Mouse (Mus musculus): ENCODE measurements around the gene Olfr1057. TPM values are rescaled to one million over a fixed set of nuclear protein-coding genes. Genes with fewer than 3 reads are reported as not detected.
"Not testable (repeated sequence)": the region's sequence is repeated elsewhere in the genome, so short reads cannot be mapped to it uniquely, and the experiment has no call there.

Gene Olfr1057
- polyA plus RNA-seq (2016; fragmentation: Nextera tagmentation; extraction: Ambion mirVana) = not detected in 2 replicates

DNA sequence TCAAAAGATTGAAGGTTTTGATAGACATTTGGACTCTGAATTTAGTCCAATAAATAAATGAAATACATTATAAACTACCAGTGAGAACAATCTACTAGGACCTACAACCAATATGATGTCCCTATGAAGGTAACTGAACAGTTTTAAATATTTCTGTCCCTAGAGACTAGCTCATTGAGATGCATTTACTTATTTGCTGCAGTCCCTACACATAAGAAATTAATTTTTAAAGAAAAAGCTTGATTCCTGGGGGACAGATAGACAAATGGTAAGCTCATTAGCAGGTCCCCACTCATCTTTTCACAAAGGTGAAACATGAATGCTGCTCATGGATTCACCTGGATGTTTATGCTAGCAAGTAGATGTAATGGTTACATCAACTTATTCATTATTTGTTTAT, at the start of gene Olfr1057:
Olfr1057 (minus strand) TSS at position 101 of the 400 bp plus-strand sequence.
- H3K27ac ChIP-seq = no peak within 1 kb of the TSS
- H3K9ac ChIP-seq = no peak within 1 kb of the TSS
- H3K4me3 ChIP-seq = no peak within 1 kb of the TSS
- no peaks in the 10 kb centered on the region for H3K4me1 ChIP-seq
- H3K4me2 ChIP-seq = no peak within 1 kb of the TSS
- no peaks in the 10 kb centered on the region for H3K27me3 ChIP-seq (replicated peaks)
- H3K9me3 ChIP-seq (replicated peaks) = no peaks in the 10 kb centered on the region
- H3K36me3 ChIP-seq = no peaks in the 10 kb centered on the region
- ATAC-seq = no peak

DNA sequence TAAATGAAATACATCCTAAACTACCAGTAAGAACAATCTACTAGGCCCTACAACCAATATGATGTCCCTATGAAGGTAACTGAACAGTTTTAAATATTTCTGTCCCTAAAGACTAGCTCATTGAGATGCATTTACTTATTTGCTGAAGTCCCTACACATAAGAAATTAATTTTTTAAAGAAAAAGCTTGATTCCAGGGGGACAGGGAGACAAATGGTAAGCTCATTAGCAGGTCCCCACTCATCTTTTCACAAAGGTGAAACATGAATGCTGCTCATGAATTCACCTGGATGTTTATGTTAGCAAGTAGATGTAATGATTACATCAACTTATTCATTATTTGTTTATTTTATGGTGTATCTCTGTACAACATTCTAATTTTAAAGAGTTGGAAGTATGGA, 48.5 kb upstream of the Olfr1057 start, which contains the start of gene Olfr1062:
Olfr1062 (minus strand) TSS at position 101 of the 400 bp plus-strand sequence.
- not testable (repeated sequence) for H3K4me2 ChIP-seq; H3K9me3 ChIP-seq (replicated peaks); ATAC-seq; H3K4me3 ChIP-seq; H3K9ac ChIP-seq; H3K27me3 ChIP-seq (replicated peaks); H3K4me1 ChIP-seq; H3K27ac ChIP-seq; H3K36me3 ChIP-seq

DNA sequence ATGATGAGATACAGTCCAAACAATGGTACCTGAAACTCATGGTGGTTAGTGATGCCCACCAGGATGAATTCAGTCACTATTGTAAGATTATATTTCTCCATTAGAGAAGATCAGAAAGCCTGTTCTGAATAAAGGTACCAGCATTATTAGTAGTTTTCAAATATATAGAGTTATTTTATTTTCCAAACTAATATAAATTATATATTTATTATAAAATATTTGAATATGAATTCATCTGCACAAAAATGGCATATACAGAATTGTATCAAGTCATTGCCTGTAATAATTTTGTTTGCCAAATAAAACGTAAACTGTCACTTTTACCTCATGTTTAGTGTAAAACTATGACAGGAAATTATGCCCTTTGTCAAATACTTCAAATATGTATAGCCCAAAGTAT, 35.8 kb upstream of the Olfr1057 start, which contains the start of gene Olfr1061:
Olfr1061 (minus strand) TSS at position 101 of the 400 bp plus-strand sequence.
- Histone ChIP-seq H3K4me3 (no peak within 1 kb of the TSS), H3K36me3 (no peaks in the 10 kb centered on the region), H3K4me1 (no peaks in the 10 kb centered on the region), H3K9ac (no peak within 1 kb of the TSS), H3K9me3 (replicated peaks) (no peaks in the 10 kb centered on the region), H3K27me3 (replicated peaks) (no peaks in the 10 kb centered on the region), H3K27ac (no peak within 1 kb of the TSS), H3K4me2 (no peak within 1 kb of the TSS)
- no peak for ATAC-seq
- WGBS (ENCODE audit: insufficient replicate concordance) = 67% methylated on average over 1 of the region's 1 CpGs

DNA sequence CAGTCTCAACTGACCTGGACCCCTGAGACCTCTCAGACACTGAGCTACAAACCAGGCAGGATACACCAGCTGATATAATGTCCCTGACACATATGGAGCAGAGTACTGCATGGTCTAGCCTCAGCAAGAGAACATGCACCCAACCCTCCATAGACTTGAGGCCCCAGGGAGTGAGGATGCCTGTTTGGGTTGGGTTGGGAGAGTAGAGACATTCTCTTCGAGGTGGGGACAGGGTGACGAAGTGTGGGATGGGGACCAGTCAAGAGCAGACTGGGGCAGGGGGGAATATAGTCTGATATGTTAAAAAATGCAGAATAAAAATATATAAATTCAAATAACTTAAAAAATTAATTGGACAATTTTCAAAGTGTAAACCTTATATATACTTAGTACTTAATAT, 16.9 kb upstream of the Olfr1057 start:
- Histone ChIP-seq H3K27me3 (replicated peaks) (no peaks in the 10 kb centered on the region), H3K9ac (no peak overlapping the region), H3K4me1 (no peaks in the 10 kb centered on the region), H3K4me2 (no peak overlapping the region), H3K9me3 (replicated peaks) (no peaks in the 10 kb centered on the region), H3K27ac (no peak overlapping the region), H3K4me3 (no peak overlapping the region), H3K36me3 (no peaks in the 10 kb centered on the region)
- no peak for ATAC-seq
- 63% methylated on average over 2 of the region's 2 CpGs for WGBS (ENCODE audit: insufficient replicate concordance)

DNA sequence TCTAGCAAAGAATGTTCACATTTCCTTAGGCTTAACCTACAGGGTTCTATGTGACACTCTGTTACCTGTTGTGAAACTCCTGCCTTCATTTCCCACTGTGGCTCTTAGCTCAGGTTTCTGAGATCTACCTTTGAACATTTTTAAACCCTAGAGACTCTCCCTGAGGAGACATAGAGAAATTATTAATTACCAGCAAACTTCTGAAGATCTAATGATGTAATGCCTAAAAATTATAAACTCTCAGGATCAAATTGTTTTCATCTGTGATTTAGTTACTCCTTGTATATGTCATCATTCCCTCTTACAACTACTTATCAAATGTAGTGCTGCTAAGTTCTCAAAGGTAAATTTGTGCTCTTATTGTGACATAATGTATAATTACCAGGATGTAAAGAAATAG, 10.3 kb upstream of the Olfr1057 start, which contains the start of gene Olfr1058:
Olfr1058 (minus strand) TSS at position 101 of the 400 bp plus-strand sequence.
- not testable (repeated sequence) for H3K27me3 ChIP-seq (replicated peaks); H3K9ac ChIP-seq; H3K9me3 ChIP-seq (replicated peaks); H3K27ac ChIP-seq; H3K4me1 ChIP-seq; H3K36me3 ChIP-seq; H3K4me3 ChIP-seq; H3K4me2 ChIP-seq; ATAC-seq

DNA sequence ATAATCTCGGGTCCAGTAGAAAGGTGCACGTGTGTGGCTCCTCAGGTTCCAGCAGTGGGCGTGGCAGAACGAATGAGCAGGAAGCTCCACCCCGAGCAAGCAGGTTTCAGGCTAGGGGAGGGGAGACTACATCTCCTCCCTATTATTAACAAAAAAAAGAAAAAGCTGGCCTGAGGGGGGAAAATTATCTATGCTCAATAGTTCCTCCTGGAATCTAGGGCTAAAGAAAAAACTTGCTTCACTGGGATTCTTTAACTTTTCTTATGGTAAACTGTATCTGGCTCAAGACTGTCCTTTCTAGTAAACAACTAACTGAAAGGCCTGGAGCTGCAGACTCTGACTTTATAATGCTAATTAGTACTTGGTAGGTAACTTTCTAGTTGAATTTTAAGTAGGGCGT, 11.9 kb downstream of the Olfr1057 start:
- H3K36me3 ChIP-seq; H3K4me2 ChIP-seq; H3K9ac ChIP-seq; H3K27me3 ChIP-seq (replicated peaks); H3K9me3 ChIP-seq (replicated peaks); H3K27ac ChIP-seq; H3K4me1 ChIP-seq; ATAC-seq; H3K4me3 ChIP-seq: not testable (repeated sequence)
- WGBS (ENCODE audit: insufficient replicate concordance) = 60% methylated on average over 1 of the region's 6 CpGs

DNA sequence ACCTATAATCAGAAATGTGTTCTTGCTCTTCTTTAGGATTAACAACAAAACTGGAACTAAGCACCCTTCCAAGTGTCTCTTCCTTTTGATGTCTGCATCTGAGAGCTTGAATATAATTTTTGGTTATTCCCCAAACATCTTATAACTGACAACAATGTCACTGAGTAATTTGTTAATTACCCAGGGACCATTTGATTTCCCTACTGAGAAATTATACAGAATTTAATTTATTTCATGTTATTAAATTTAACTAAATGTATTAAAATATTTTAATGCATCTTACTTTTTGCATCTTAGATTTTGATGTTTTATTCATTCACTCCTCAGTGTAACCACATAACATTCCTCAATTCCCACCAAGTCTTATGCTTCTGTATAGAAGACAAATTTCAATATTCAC, 15.8 kb downstream of the Olfr1057 start, which contains the start of gene Olfr1056:
Olfr1056 (minus strand) TSS at position 101 of the 400 bp plus-strand sequence.
- no peak within 1 kb of the TSS for H3K9ac ChIP-seq
- no peaks in the 10 kb centered on the region for H3K27me3 ChIP-seq (replicated peaks)
- no peak within 1 kb of the TSS for H3K4me2 ChIP-seq
- no peak for ATAC-seq
- H3K4me1 ChIP-seq = no peaks in the 10 kb centered on the region
- no peak within 1 kb of the TSS for H3K4me3 ChIP-seq
- H3K9me3 ChIP-seq (replicated peaks) = no peaks in the 10 kb centered on the region
- no peaks in the 10 kb centered on the region for H3K36me3 ChIP-seq
- H3K27ac ChIP-seq = no peak within 1 kb of the TSS

DNA sequence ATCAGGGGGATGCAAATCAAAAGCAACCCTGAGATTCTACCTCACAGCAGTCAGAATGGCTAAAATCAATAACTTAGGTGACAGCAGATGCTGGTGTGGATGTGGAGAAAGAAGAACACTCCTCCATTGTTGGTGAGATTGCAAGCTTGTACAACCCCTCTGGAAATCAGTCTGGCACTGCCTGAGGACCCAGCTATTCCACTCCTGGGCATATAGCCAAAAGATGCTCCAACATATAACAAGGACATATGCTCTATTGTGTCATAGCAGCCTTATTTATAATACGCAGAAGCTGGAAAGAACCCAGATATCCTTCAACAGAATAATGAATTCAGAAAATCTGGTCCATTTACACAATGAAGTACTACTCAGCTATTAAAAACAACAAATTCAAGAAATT, 26.4 kb downstream of the Olfr1057 start:
- not testable (repeated sequence) for H3K9ac ChIP-seq; H3K27ac ChIP-seq; H3K4me3 ChIP-seq; ATAC-seq; H3K4me2 ChIP-seq; H3K4me1 ChIP-seq; H3K27me3 ChIP-seq (replicated peaks); H3K36me3 ChIP-seq; H3K9me3 ChIP-seq (replicated peaks)
- WGBS (ENCODE audit: insufficient replicate concordance) = 84% methylated on average over 1 of the region's 1 CpGs

DNA sequence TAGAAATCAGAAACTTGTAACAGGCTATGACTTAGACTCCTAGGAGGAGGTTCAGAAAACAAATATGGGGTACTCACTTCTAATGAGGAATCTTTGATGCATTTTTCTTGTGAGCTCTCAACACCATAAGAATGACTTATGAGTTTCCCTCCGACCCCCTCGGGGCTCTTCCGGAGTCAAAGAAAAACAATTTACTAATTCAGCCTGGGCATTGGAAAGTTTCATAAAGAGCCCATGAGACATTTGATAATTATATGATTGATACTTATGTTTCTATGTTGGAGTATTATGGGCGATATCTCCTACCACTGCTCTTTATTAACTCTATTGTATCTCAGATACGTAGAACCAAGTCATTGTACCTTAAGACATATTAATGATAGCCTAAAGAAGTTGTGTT, 28.0 kb downstream of the Olfr1057 start, which contains the start of gene Olfr1055:
Olfr1055 (minus strand) TSS at position 101 of the 400 bp plus-strand sequence.
- no peaks in the 10 kb centered on the region for H3K4me1 ChIP-seq
- no peak within 1 kb of the TSS for H3K27ac ChIP-seq
- H3K4me2 ChIP-seq = no peak within 1 kb of the TSS
- no peaks in the 10 kb centered on the region for H3K27me3 ChIP-seq (replicated peaks)
- ATAC-seq = no peak
- H3K4me3 ChIP-seq = no peak within 1 kb of the TSS
- H3K9me3 ChIP-seq (replicated peaks) = no peaks in the 10 kb centered on the region
- H3K9ac ChIP-seq = no peak within 1 kb of the TSS
- no peaks in the 10 kb centered on the region for H3K36me3 ChIP-seq
- WGBS (ENCODE audit: insufficient replicate concordance) = 83% methylated on average over 5 of the region's 5 CpGs

DNA sequence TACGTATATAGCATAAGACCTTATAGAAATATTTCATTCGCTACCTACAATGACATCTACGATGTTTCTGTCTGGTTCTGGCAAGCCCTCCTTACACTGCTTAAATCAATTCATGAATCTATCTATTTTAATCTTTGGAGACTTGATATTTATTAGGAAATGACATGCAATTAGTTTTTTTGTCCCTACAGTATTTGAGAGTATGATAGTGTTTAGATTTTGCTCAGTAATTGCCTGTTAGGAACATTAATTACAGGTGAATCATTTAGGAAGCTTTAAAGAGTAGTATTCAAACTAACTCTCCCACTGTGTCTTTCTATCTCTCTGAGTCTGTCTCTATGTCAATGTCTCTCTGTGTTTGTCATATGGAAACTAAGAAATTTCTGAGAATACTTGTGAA, 42.9 kb downstream of the Olfr1057 start, which contains the start of gene Olfr1054:
Olfr1054 (minus strand) TSS at position 101 of the 400 bp plus-strand sequence.
- no peak within 1 kb of the TSS for H3K27ac ChIP-seq
- H3K9me3 ChIP-seq (replicated peaks) = no peaks in the 10 kb centered on the region
- no peaks in the 10 kb centered on the region for H3K36me3 ChIP-seq
- H3K4me3 ChIP-seq = no peak within 1 kb of the TSS
- ATAC-seq = no peak
- no peaks in the 10 kb centered on the region for H3K4me1 ChIP-seq
- no peaks in the 10 kb centered on the region for H3K27me3 ChIP-seq (replicated peaks)
- 68% methylated on average over 3 of the region's 3 CpGs for WGBS (ENCODE audit: insufficient replicate concordance)
- H3K9ac ChIP-seq = no peak within 1 kb of the TSS
- no peak within 1 kb of the TSS for H3K4me2 ChIP-seq

Other genes with a start within 250 kb of the Olfr1057 start
- not detected in 2 replicates for gene Olfr1039, start 242.5 kb downstream of the Olfr1057 start, polyA plus RNA-seq (2016; fragmentation: Nextera tagmentation; extraction: Ambion mirVana)
- not detected in 2 replicates for gene Olfr1040, start 231.7 kb downstream of the Olfr1057 start, polyA plus RNA-seq (2016; fragmentation: Nextera tagmentation; extraction: Ambion mirVana)
- gene Olfr1042, start 216.6 kb downstream of the Olfr1057 start, polyA plus RNA-seq (2016; fragmentation: Nextera tagmentation; extraction: Ambion mirVana) = not detected in 2 replicates
- gene Olfr1043, start 210.9 kb downstream of the Olfr1057 start, polyA plus RNA-seq (2016; fragmentation: Nextera tagmentation; extraction: Ambion mirVana) = not detected in 2 replicates
- gene Olfr1044, start 200.6 kb downstream of the Olfr1057 start, polyA plus RNA-seq (2016; fragmentation: Nextera tagmentation; extraction: Ambion mirVana) = not detected in 2 replicates
- not detected in 2 replicates for gene Olfr52, start 192.7 kb downstream of the Olfr1057 start, polyA plus RNA-seq (2016; fragmentation: Nextera tagmentation; extraction: Ambion mirVana)
- gene Olfr1045, start 175.4 kb downstream of the Olfr1057 start, polyA plus RNA-seq (2016; fragmentation: Nextera tagmentation; extraction: Ambion mirVana) = not detected in 2 replicates
- gene Olfr1046, start 159.1 kb downstream of the Olfr1057 start, polyA plus RNA-seq (2016; fragmentation: Nextera tagmentation; extraction: Ambion mirVana) = not detected in 2 replicates
- gene Olfr1047, start 147.0 kb downstream of the Olfr1057 start, polyA plus RNA-seq (2016; fragmentation: Nextera tagmentation; extraction: Ambion mirVana) = not detected in 2 replicates
- gene Olfr1048, start 138.1 kb downstream of the Olfr1057 start, polyA plus RNA-seq (2016; fragmentation: Nextera tagmentation; extraction: Ambion mirVana) = not detected in 2 replicates
- not detected in 2 replicates for gene Olfr1049, start 120.1 kb downstream of the Olfr1057 start, polyA plus RNA-seq (2016; fragmentation: Nextera tagmentation; extraction: Ambion mirVana)
- gene Olfr1051, start 99.3 kb downstream of the Olfr1057 start, polyA plus RNA-seq (2016; fragmentation: Nextera tagmentation; extraction: Ambion mirVana) = not detected in 2 replicates
- gene Olfr1052, start 85.9 kb downstream of the Olfr1057 start, polyA plus RNA-seq (2016; fragmentation: Nextera tagmentation; extraction: Ambion mirVana) = not detected in 2 replicates
- not detected in 2 replicates for gene Olfr1053, start 63.1 kb downstream of the Olfr1057 start, polyA plus RNA-seq (2016; fragmentation: Nextera tagmentation; extraction: Ambion mirVana)
- gene Olfr1054, start 43.0 kb downstream of the Olfr1057 start, polyA plus RNA-seq (2016; fragmentation: Nextera tagmentation; extraction: Ambion mirVana) = not detected in 2 replicates
- not detected in 2 replicates for gene Olfr1055, start 28.1 kb downstream of the Olfr1057 start, polyA plus RNA-seq (2016; fragmentation: Nextera tagmentation; extraction: Ambion mirVana)
- not detected in 2 replicates for gene Olfr1056, start 15.9 kb downstream of the Olfr1057 start, polyA plus RNA-seq (2016; fragmentation: Nextera tagmentation; extraction: Ambion mirVana)
- not detected in 2 replicates for gene Olfr1058, start 10.2 kb upstream of the Olfr1057 start, polyA plus RNA-seq (2016; fragmentation: Nextera tagmentation; extraction: Ambion mirVana)
- gene Olfr1061, start 35.7 kb upstream of the Olfr1057 start, polyA plus RNA-seq (2016; fragmentation: Nextera tagmentation; extraction: Ambion mirVana) = not detected in 2 replicates
- not detected in 2 replicates for gene Olfr1062, start 48.4 kb upstream of the Olfr1057 start, polyA plus RNA-seq (2016; fragmentation: Nextera tagmentation; extraction: Ambion mirVana)
- not detected in 2 replicates for gene Olfr1065, start 72.2 kb upstream of the Olfr1057 start, polyA plus RNA-seq (2016; fragmentation: Nextera tagmentation; extraction: Ambion mirVana)
- gene Olfr1066, start 77.9 kb upstream of the Olfr1057 start, polyA plus RNA-seq (2016; fragmentation: Nextera tagmentation; extraction: Ambion mirVana) = not detected in 2 replicates
- gene Olfr228, start 109.0 kb upstream of the Olfr1057 start, polyA plus RNA-seq (2016; fragmentation: Nextera tagmentation; extraction: Ambion mirVana) = not detected in 2 replicates
- not detected in 2 replicates for gene Olfr1076, start 130.1 kb upstream of the Olfr1057 start, polyA plus RNA-seq (2016; fragmentation: Nextera tagmentation; extraction: Ambion mirVana)
- not detected in 2 replicates for gene Olfr1079, start 164.1 kb upstream of the Olfr1057 start, polyA plus RNA-seq (2016; fragmentation: Nextera tagmentation; extraction: Ambion mirVana)
- not detected in 2 replicates for gene Olfr1080, start 179.8 kb upstream of the Olfr1057 start, polyA plus RNA-seq (2016; fragmentation: Nextera tagmentation; extraction: Ambion mirVana)
- gene Olfr1082, start 220.6 kb upstream of the Olfr1057 start, polyA plus RNA-seq (2016; fragmentation: Nextera tagmentation; extraction: Ambion mirVana) = not detected in 2 replicates

All from liver, embryonic 12.5 days (tissue).